20 mouse cellular contexts compared by ENCODE assay signal in the genomic region with DNA sequence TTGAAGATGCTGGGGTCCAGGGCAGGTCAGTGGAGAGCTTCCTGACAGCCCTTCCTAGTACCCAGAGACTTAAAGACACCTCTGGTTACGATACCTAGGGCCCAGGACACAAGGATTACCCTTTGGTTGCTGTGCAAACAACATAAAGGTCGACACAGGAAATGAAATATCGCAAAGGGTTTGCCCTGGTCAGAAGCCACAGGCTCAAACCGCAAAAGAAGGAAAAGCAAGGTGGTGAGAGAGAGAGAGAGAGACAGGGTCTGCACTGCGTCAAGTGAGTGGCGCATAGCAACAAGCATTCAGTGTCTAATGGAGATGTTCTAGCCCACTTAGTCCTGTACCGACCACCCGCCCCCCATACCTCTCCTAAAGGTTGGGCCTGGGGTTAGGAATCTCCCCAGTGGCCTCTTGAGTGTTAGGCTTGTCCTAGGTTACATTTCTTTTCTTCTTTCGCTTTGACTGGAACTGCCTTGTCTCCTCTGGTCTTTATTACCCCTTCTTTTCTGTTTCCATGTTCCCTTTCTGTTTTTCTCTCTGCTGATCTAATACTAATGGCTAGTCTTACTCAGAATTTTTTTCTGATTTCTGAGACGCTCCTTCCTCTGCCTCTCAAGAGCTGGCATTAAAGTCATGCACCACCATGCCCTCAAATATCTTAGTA. TPM values are rescaled to one million over a fixed set of nuclear protein-coding genes. Genes with fewer than 3 reads are reported as not detected.
A peak's percentile ranks its signal among the peaks of the same experiment; 100 is the strongest.
DNase-seq lines count a peak whose midpoint lies in the region; ATAC-seq and TF ChIP-seq lines count a peak whose summit lies in the region.
"Had no signal": no experiment of that assay in that cellular context is flagged by ENCODE, and none has a peak within 500 bp of the region (broad histone marks: within the 10 kb centered on the region; RNA-seq: fewer than 3 reads in every experiment).

No protein-coding gene starts in this region.

- TF ChIP-seq POLR2A in small intestine, adult 2 months (IDR thresholded peaks at IDR 0.05; ENCODE audit: low read depth, low read length) = no peak
- no peak for TF ChIP-seq POLR2A in heart, adult 2 months (IDR thresholded peaks at IDR 0.05; ENCODE audit: insufficient read depth, low read depth, low read length)

- peak; percentile 44 for DNase-seq in 416B (ENCODE audit: low read depth)
- DNase-seq in kidney, postnatal 4 days = no peak
- no peak for DNase-seq in heart, adult 2 months
- DNase-seq: adrenal gland, postnatal 10 days; cerebellum, adult 11 months; cerebellum, adult 9-10 months; cerebellum, postnatal 25 days; forebrain, postnatal 0 days; gastrocnemius, postnatal 14 days; heart, postnatal 4 days had no signal

- no peaks in the 10 kb centered on the region for H3K79me2 ChIP-seq in heart, adult 2 months (replicated peaks; ENCODE audit: control insufficient read depth, insufficient read depth, low read length)

- no peak for TF ChIP-seq CTCF in small intestine, adult 2 months (IDR thresholded peaks at IDR 0.05; ENCODE audit: extremely low read depth, insufficient read length, insufficient replicate concordance, low read depth, low read length)
- TF ChIP-seq CTCF in heart, adult 2 months (IDR thresholded peaks at IDR 0.05) = no peak

- no peaks in the 10 kb centered on the region for H3K4me1 ChIP-seq in small intestine, adult 2 months (ENCODE audit: control insufficient read depth, insufficient read depth, insufficient read length, low read length)
- H3K4me1 ChIP-seq in midbrain, embryonic 16.5 days (ENCODE audit: control insufficient read depth, insufficient read depth, low read length) = no peaks in the 10 kb centered on the region
- no peaks in the 10 kb centered on the region for H3K4me1 ChIP-seq in heart, adult 2 months (ENCODE audit: control insufficient read depth, insufficient read depth, low read length)
- H3K4me1 ChIP-seq: embryonic facial prominence, embryonic 13.5 days; forebrain, embryonic 13.5 days; hindbrain, embryonic 13.5 days had no signal

- TF ChIP-seq EP300 in heart, adult 2 months (IDR thresholded peaks at IDR 0.05; ENCODE audit: insufficient read depth, low read depth, low read length) = no peak

- no peaks in the 10 kb centered on the region for H3K36me3 ChIP-seq in small intestine, adult 2 months (ENCODE audit: control insufficient read depth, insufficient read depth, low read length)
- no peaks in the 10 kb centered on the region for H3K36me3 ChIP-seq in midbrain, embryonic 16.5 days (ENCODE audit: control insufficient read depth, insufficient read depth, low read length)
- no peaks in the 10 kb centered on the region for H3K36me3 ChIP-seq in heart, adult 2 months (ENCODE audit: control insufficient read depth, insufficient read depth, low read length)
- H3K36me3 ChIP-seq: embryonic facial prominence, embryonic 13.5 days; G1E; heart, embryonic 13.5 days; hindbrain, embryonic 13.5 days had no signal

- no peak overlapping the region for H3K9ac ChIP-seq in midbrain, embryonic 16.5 days (ENCODE audit: low read depth, low read length)
- H3K9ac ChIP-seq in heart, adult 2 months (ENCODE audit: low read depth, low read length) = no peak overlapping the region
- H3K9ac ChIP-seq: embryonic facial prominence, embryonic 13.5 days; forebrain, embryonic 13.5 days; forebrain, postnatal 0 days; heart, embryonic 13.5 days; hindbrain, embryonic 13.5 days had no signal

- no peak overlapping the region for H3K4me3 ChIP-seq in small intestine, adult 2 months (ENCODE audit: low read depth, low read length)
- no peak overlapping the region for H3K4me3 ChIP-seq in midbrain, embryonic 16.5 days (ENCODE audit: low read depth, low read length)
- H3K4me3 ChIP-seq in heart, adult 2 months = no peak overlapping the region
- H3K4me3 ChIP-seq: embryonic facial prominence, embryonic 13.5 days; forebrain, embryonic 13.5 days; heart, embryonic 13.5 days; hindbrain, embryonic 13.5 days had no signal

- intact Hi-C loops in heart, adult 2 months (cut with DNase I) = no loop called here

- no peaks in the 10 kb centered on the region for H3K9me3 ChIP-seq in midbrain, embryonic 16.5 days (replicated peaks; ENCODE audit: control insufficient read depth, low read length, poor library complexity, severe bottlenecking)
- H3K9me3 ChIP-seq: embryonic facial prominence, embryonic 13.5 days; forebrain, embryonic 13.5 days; G1E; heart, embryonic 13.5 days; hindbrain, embryonic 13.5 days had no signal

- H3K27ac ChIP-seq in small intestine, adult 2 months (ENCODE audit: insufficient read depth, low read depth, low read length) = peak overlapping the region; percentile 29; the same call in 1 of the 2 replicates
- no peak overlapping the region for H3K27ac ChIP-seq in midbrain, embryonic 16.5 days (ENCODE audit: low read length)
- no peak overlapping the region for H3K27ac ChIP-seq in heart, adult 2 months
- H3K27ac ChIP-seq: embryonic facial prominence, embryonic 13.5 days; forebrain, embryonic 13.5 days; heart, embryonic 13.5 days; hindbrain, embryonic 13.5 days; hindbrain, postnatal 0 days had no signal

- H3K27me3 ChIP-seq in small intestine, adult 2 months (ENCODE audit: control insufficient read depth, insufficient read depth, low read length) = no peaks in the 10 kb centered on the region
- no peaks in the 10 kb centered on the region for H3K27me3 ChIP-seq in midbrain, embryonic 16.5 days (ENCODE audit: control insufficient read depth, insufficient read depth, low read depth, low read length)
- H3K27me3 ChIP-seq in heart, adult 2 months (ENCODE audit: control insufficient read depth, insufficient read depth, low read length) = no peaks in the 10 kb centered on the region
- H3K27me3 ChIP-seq: embryonic facial prominence, embryonic 13.5 days; forebrain, embryonic 13.5 days; heart, embryonic 13.5 days; hindbrain, embryonic 13.5 days had no signal

- no peak overlapping the region for H3K4me2 ChIP-seq in midbrain, embryonic 16.5 days (ENCODE audit: low read length)
- H3K4me2 ChIP-seq: embryonic facial prominence, embryonic 13.5 days; forebrain, embryonic 13.5 days; heart, embryonic 13.5 days; hindbrain, embryonic 13.5 days had no signal

- WGBS in small intestine, adult 2 months = 63% methylated on average over 10 of the region's 10 CpGs
- 82% methylated on average over 10 of the region's 10 CpGs for WGBS in midbrain, embryonic 16.5 days
- WGBS in heart, adult 2 months = 67% methylated on average over 10 of the region's 10 CpGs

- ATAC-seq in common myeloid progenitor, adult 5-6 weeks (replicated peaks; ENCODE audit: low read depth, poor library complexity, severe bottlenecking) = peak; percentile 79
- ATAC-seq in megakaryocyte, adult 5-6 weeks (ENCODE audit: poor library complexity, severe bottlenecking) = peak; percentile 75
- ATAC-seq in midbrain, embryonic 16.5 days = no peak
- ATAC-seq: forebrain, embryonic 13.5 days; forebrain, postnatal 0 days; hindbrain, postnatal 0 days had no signal

RNA-seq across cellular contexts. Expression of gene Eif2ak3, which starts 13.0 kb away (rescaled TPM):
- total RNA-seq in common myeloid progenitor, adult 5-6 weeks (2017) = 14.5 and 15.1 TPM in 2 replicates
- total RNA-seq in megakaryocyte, adult 5-6 weeks (2015) = 22.1 and 25.0 TPM in 2 replicates
- 32.5 and 38.4 TPM in 2 replicates for total RNA-seq in megakaryocyte, adult 5-6 weeks (2017)
- 12.5 and 24.5 TPM in 2 replicates for polyA plus RNA-seq in small intestine, adult 2 months (2012; rRNA removed)
- 12.5 and 13.4 TPM in 2 replicates for polyA plus RNA-seq in midbrain, embryonic 16.5 days (2015; fragmentation: Nextera tagmentation; extraction: Ambion mirVana)
- total RNA-seq in heart, adult 2 months (2021) = 1 to 10 TPM; 8.4 to 8.5 TPM
- 4.0 and 6.9 TPM in 2 replicates for polyA plus RNA-seq in heart, adult 2 months (2012; rRNA removed)

RNA-seq across cellular contexts. Expression of gene Rpia, which starts 39.3 kb away (rescaled TPM):
- 143 and 145 TPM in 2 replicates for total RNA-seq in common myeloid progenitor, adult 5-6 weeks (2017)
- 50.7 and 58.2 TPM in 2 replicates for total RNA-seq in megakaryocyte, adult 5-6 weeks (2015)
- 118 and 119 TPM in 2 replicates for total RNA-seq in megakaryocyte, adult 5-6 weeks (2017)
- polyA plus RNA-seq in small intestine, adult 2 months (2012; rRNA removed) = 7.3 and 12.9 TPM in 2 replicates
- 2.6 and 2.9 TPM in 2 replicates for polyA plus RNA-seq in midbrain, embryonic 16.5 days (2015; fragmentation: Nextera tagmentation; extraction: Ambion mirVana)
- total RNA-seq in heart, adult 2 months (2021) = 10 to 100 TPM; 12.9 to 15.2 TPM
- 6.6 and 12.4 TPM in 2 replicates for polyA plus RNA-seq in heart, adult 2 months (2012; rRNA removed)
